Mouse (Mus musculus): ENCODE data around the gene 1700001O22Rik. TPM values are rescaled to one million over a fixed set of nuclear protein-coding genes. Genes with fewer than 3 reads are reported as not detected.

Gene 1700001O22Rik
- total and polyA plus RNA-seq, 3 experiments = not detected

GRCm38 (mm10) chr2:30756962-30757715, 46.3 kb downstream of the 1700001O22Rik start:
- Histone ChIP-seq H3K9ac (ENCODE audit: insufficient read depth, low read depth) (no peak overlapping the region), H3K79me2 (replicated peaks; ENCODE audit: control insufficient read depth, extremely low read depth, insufficient read depth, poor library complexity, severe bottlenecking) (no peaks in the 10 kb centered on the region), H3K9me3 (replicated peaks; ENCODE audit: low read length) (peaks cover 12% of the 10 kb centered on the region), H3K4me2 (ENCODE audit: insufficient read depth, low read depth, poor library complexity, severe bottlenecking) (no peak overlapping the region), H3K4me3 (replicated peaks in 1 of 3; ENCODE audit: low read depth in 2 of 3, low read length in 2 of 3, poor library complexity in 1 of 3) (no peak overlapping the region), H3K36me3 (replicated peaks in 1 of 2; ENCODE audit: control insufficient read depth in 1 of 2, insufficient read depth in 1 of 2, low read length in 1 of 2) (no peaks in the 10 kb centered on the region), H3K4me1 (ENCODE audit: control insufficient read depth in 1 of 2, insufficient read depth in 2 of 2) (peaks cover 2 to 21% of the 10 kb centered on the region in 2 experiments; a peak in 3 of 4 replicates), H3K27me3 (replicated peaks) (peaks cover 3% of the 10 kb centered on the region), H3K27ac (ENCODE audit: insufficient read depth, low read depth) (no peak overlapping the region)
- in situ Hi-C loops (cut with MboI; ENCODE audit: low pct_ligation_motif_present, low pct_unique_long_range_greater_than_20kb, low sequenced_read_pairs) (no loop called here), dilution Hi-C loops (cut with MboI; ENCODE audit: extremely low pct_ligation_motif_present, extremely low pct_unique_long_range_greater_than_20kb, low sequenced_read_pairs) (no loop called here)
- no peak for TF ChIP-seq RCOR1 (conservative IDR thresholded peaks at IDR 0.05; ENCODE audit: low read depth, low read length)
- no peak for TF ChIP-seq MYC (IDR thresholded peaks at IDR 0.05; ENCODE audit: low read depth, low read length)
- no peak for TF ChIP-seq MAZ (IDR thresholded peaks at IDR 0.05; ENCODE audit: low read depth, low read length)
- TF ChIP-seq GABPA (IDR thresholded peaks at IDR 0.05; ENCODE audit: insufficient replicate concordance, low read depth, low read length) = no peak
- TF ChIP-seq CHD2 (IDR thresholded peaks at IDR 0.05; ENCODE audit: low read length) = no peak
- TF ChIP-seq KAT2A (IDR thresholded peaks at IDR 0.05; ENCODE audit: insufficient replicate concordance, low read length) = no peak
- TF ChIP-seq ZNF384 (IDR thresholded peaks at IDR 0.05; ENCODE audit: low read depth, low read length) = no peak
- no peak for TF ChIP-seq SIN3A (IDR thresholded peaks at IDR 0.05; ENCODE audit: low read length)
- TF ChIP-seq EP300 (IDR thresholded peaks at IDR 0.05; ENCODE audit: low read length) = no peak
- TF ChIP-seq PAX5 (IDR thresholded peaks at IDR 0.05; ENCODE audit: low read length) = no peak
- TF ChIP-seq ZMIZ1 (IDR thresholded peaks at IDR 0.05; ENCODE audit: low read depth, low read length) = no peak
- no peak for DNase-seq (ENCODE audit: extremely low read depth)

- Histone ChIP-seq H3K9ac (ENCODE audit: insufficient read depth, low read depth) (no peak overlapping the region), H3K36me3 (replicated peaks in 1 of 2; ENCODE audit: control insufficient read depth in 1 of 2, insufficient read depth in 1 of 2, low read length in 1 of 2) (no peaks in the 10 kb centered on the region), H3K27ac (ENCODE audit: insufficient read depth, low read depth) (no peak overlapping the region), H3K4me3 (replicated peaks in 1 of 3; ENCODE audit: low read depth in 2 of 3, low read length in 2 of 3, poor library complexity in 1 of 3) (no peak overlapping the region), H3K4me1 (ENCODE audit: control insufficient read depth in 1 of 2, insufficient read depth in 2 of 2) (peaks cover 2 to 21% of the 10 kb centered on the region in 2 experiments; a peak in 3 of 4 replicates), H3K27me3 (replicated peaks) (peaks cover 3% of the 10 kb centered on the region), H3K79me2 (replicated peaks; ENCODE audit: control insufficient read depth, extremely low read depth, insufficient read depth, poor library complexity, severe bottlenecking) (no peaks in the 10 kb centered on the region), H3K4me2 (ENCODE audit: insufficient read depth, low read depth, poor library complexity, severe bottlenecking) (no peak overlapping the region), H3K9me3 (replicated peaks; ENCODE audit: low read length) (peaks cover 11% of the 10 kb centered on the region)
- dilution Hi-C loops (cut with MboI; ENCODE audit: extremely low pct_ligation_motif_present, extremely low pct_unique_long_range_greater_than_20kb, low sequenced_read_pairs) = no loop called here
- DNase-seq (ENCODE audit: extremely low read depth) = no peak
- in situ Hi-C loops (cut with MboI; ENCODE audit: low pct_ligation_motif_present, low pct_unique_long_range_greater_than_20kb, low sequenced_read_pairs) = no loop called here
- no peak for TF ChIP-seq JUN (IDR thresholded peaks at IDR 0.05; ENCODE audit: insufficient read depth, low read depth, low read length)
- TF ChIP-seq PAX5 (IDR thresholded peaks at IDR 0.05; ENCODE audit: low read length) = no peak
- TF ChIP-seq SMC3 (IDR thresholded peaks at IDR 0.05; ENCODE audit: low read depth, low read length) = no peak
- no peak; the same call in none of the 2 replicates for TF ChIP-seq RAD21 (IDR thresholded peaks at IDR 0.05; ENCODE audit: low read depth, low read length)
- TF ChIP-seq ZNF384 (IDR thresholded peaks at IDR 0.05; ENCODE audit: low read depth, low read length) = no peak
- no peak for TF ChIP-seq GABPA (IDR thresholded peaks at IDR 0.05; ENCODE audit: insufficient replicate concordance, low read depth, low read length)
Observed at GRCm38 (mm10) chr2:30755985-30756765, 47.3 kb downstream of the 1700001O22Rik start.

Measured in CH12.LX (cell line).